Mouse (Mus musculus) left cerebral cortex, adult 6 months (tissue): ENCODE results near the gene Kif26a. TPM values are rescaled to one million over a fixed set of nuclear protein-coding genes. Genes with fewer than 3 reads are reported as not detected.

Source experiments
- long read RNA-seq, 2 experiments: library from polyadenylated mRNA; unstranded; transcript quantifications; one replicate each; pipeline ENCODE4 v2.0.0; 2019 to 2020
- polyA plus RNA-seq: library from polyadenylated mRNA; unstranded; fragments of <200 nt; fragmentation: Nextera tagmentation; gene quantifications from 2 replicates; pipeline ENCODE4 v1.2.3, GENCODE M21; 2021

The Kif26a gene
- polyA plus RNA-seq = 0.29 and 0.40 TPM in 2 replicates
- long read RNA-seq, experiment 1 = 0 reads
- long read RNA-seq, experiment 2, partial matches to known transcripts = 0 of 2 reads
- long read RNA-seq, experiment 2, other reads (novel, unspliced or antisense) = 2 of 2 reads

GRCm38 (mm10) chr12:112145875-112146651, at the start of gene Kif26a:
Gene Kif26a (plus strand): TSS chr12:112146208.

GRCm38 (mm10) chr12:112106541-112106971, 39.5 kb upstream of the Kif26a start, which contains the start of gene Aspg:
Gene Aspg (plus strand): TSS chr12:112106679.

Other genes starting within 250 kb of the Kif26a start
- gene Ppp1r13b, start 238.1 kb upstream of the Kif26a start, polyA plus RNA-seq = 12.4 and 28.1 TPM in 2 replicates
- 1,206 and 1,347 TPM in 2 replicates for gene Atp5mpl, start 179.2 kb upstream of the Kif26a start, polyA plus RNA-seq
- 0.04 and 0.36 TPM in 2 replicates for gene Tdrd9, start 174.6 kb upstream of the Kif26a start, polyA plus RNA-seq
- gene Rd3l, start 164.9 kb upstream of the Kif26a start, polyA plus RNA-seq = 0.06 and 0.58 TPM in 2 replicates
- gene Aspg, start 39.5 kb upstream of the Kif26a start, polyA plus RNA-seq = 1.6 and 1.8 TPM in 2 replicates